Mouse (Mus musculus) common myeloid progenitor, adult 5-6 weeks (primary cell): ENCODE measurements around the gene BC030499. TPM values are rescaled to one million over a fixed set of nuclear protein-coding genes. Genes with fewer than 3 reads are reported as not detected.
"Not testable (repeated sequence)": the region's sequence is repeated elsewhere in the genome, so short reads cannot be mapped to it uniquely, and the experiment has no call there.

Source experiments
- ATAC-seq: replicated peaks from 2 replicates; pipeline ENCODE4 v1.8.0; 2016; ENCODE audit warnings: low read depth, mild to moderate bottlenecking, moderate TSS enrichment, inconsistent platforms; ENCODE audit not compliant: poor library complexity, severe bottlenecking
- total RNA-seq: library from RNA; stranded (forward); fragments of 200-1000, 187-1606 nt; gene quantifications from 2 replicates; pipeline ENCODE4 v1.2.3, GENCODE M21; 2017

The BC030499 gene
- 0.09 TPM in 1 of 2 replicates, not detected in the other for total RNA-seq

GRCm38 (mm10) chr11:78290654-78291053, at the start of gene BC030499:
Gene BC030499 (plus strand): TSS chr11:78290841.
- ATAC-seq: no peak

- ATAC-seq: peak; percentile 2; the same call in 1 of the 2 replicates
Measured at GRCm38 (mm10) chr11:78245261-78245626, 45.4 kb upstream of the BC030499 start.

GRCm38 (mm10) chr11:78245627-78246317, 44.9 kb upstream of the BC030499 start, which contains the start of the genes Sdf2 and Supt6:
Gene Sdf2 (plus strand): TSS chr11:78245746.
Gene Supt6 (minus strand): TSS chr11:78245987.
- peak; percentile 91 for ATAC-seq

GRCm38 (mm10) chr11:78246318-78247011, 44.2 kb upstream of the BC030499 start:
- ATAC-seq: no peak

GRCm38 (mm10) chr11:78247012-78247348, 43.7 kb upstream of the BC030499 start:
- no peak for ATAC-seq

- ATAC-seq: no peak
Measured at GRCm38 (mm10) chr11:78247727-78248140, 42.9 kb upstream of the BC030499 start.

- no peak for ATAC-seq
Measured at GRCm38 (mm10) chr11:78256618-78257017, 34.0 kb upstream of the BC030499 start.

GRCm38 (mm10) chr11:78260489-78261258, 30.0 kb upstream of the BC030499 start:
- ATAC-seq: no peak

- ATAC-seq: peak; percentile 87
Measured at GRCm38 (mm10) chr11:78261380-78262352, 29.0 kb upstream of the BC030499 start, which contains the start of gene 2610507B11Rik. Gene 2610507B11Rik (plus strand): TSS chr11:78261752.

- peak; percentile 55 for ATAC-seq
Measured at GRCm38 (mm10) chr11:78262550-78262949, 28.1 kb upstream of the BC030499 start.

GRCm38 (mm10) chr11:78265571-78265970, 25.1 kb upstream of the BC030499 start:
- no peak for ATAC-seq

GRCm38 (mm10) chr11:78271986-78272385, 18.7 kb upstream of the BC030499 start:
- no peak for ATAC-seq

- ATAC-seq: no peak
Measured at GRCm38 (mm10) chr11:78275596-78275995, 15.0 kb upstream of the BC030499 start.

GRCm38 (mm10) chr11:78276169-78276568, 14.5 kb upstream of the BC030499 start:
- not testable (repeated sequence) for ATAC-seq

GRCm38 (mm10) chr11:78278853-78279252, 11.8 kb upstream of the BC030499 start:
- no peak for ATAC-seq

- ATAC-seq: no peak
Measured at GRCm38 (mm10) chr11:78279586-78279985, 11.1 kb upstream of the BC030499 start.

GRCm38 (mm10) chr11:78289146-78289763, 1.4 kb upstream of the BC030499 start:
- no peak for ATAC-seq

GRCm38 (mm10) chr11:78294585-78294984, 3.9 kb downstream of the BC030499 start:
- ATAC-seq: no peak

- no peak for ATAC-seq
Measured at GRCm38 (mm10) chr11:78300917-78301316, 10.3 kb downstream of the BC030499 start.
